Mouse (Mus musculus): ENCODE measurements around the gene Poc5. TPM values are rescaled to one million over a fixed set of nuclear protein-coding genes. Genes with fewer than 3 reads are reported as not detected.
A peak's percentile ranks its signal among the peaks of the same experiment; 100 is the strongest.

The Poc5 gene
- polyA plus RNA-seq, 1 experiment from 2014 or later, result 28.1 TPM

DNA sequence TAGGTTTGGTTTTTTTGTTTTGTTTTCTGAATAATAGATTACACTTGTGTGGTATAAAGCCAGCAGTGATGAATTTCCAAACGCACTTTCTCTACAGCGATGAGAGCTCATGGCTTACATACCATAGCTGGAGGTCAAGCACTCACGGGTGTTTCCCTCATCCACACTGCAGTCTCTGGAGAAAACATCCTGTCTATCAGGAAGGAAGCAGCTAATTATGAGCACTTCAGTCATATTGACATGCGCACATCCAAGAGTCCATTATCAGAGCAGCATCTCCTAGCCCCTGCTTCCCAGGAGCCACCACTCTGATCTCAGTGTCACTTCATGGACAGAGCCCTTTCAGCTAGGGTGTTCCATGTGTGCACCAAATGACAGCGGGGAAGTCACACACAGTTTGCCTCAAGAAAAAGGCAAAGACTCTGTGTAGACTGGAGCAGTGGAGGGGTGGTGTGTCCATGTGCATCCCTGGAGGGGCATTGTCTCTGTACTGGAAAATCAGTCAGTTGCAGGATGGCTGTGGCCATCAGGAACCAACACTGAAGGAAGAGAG lies 29.2 kb downstream of the Poc5 start:
- ATAC-seq (replicated peaks; ENCODE audit: insufficient number of reproducible peaks, low FRiP score, low TSS enrichment, low read depth) (no peak), DNase-seq (ENCODE audit: low spot score) (no peak)
- WGBS, result 77% methylated on average over 5 of the region's 5 CpGs
- H3K27ac ChIP-seq (replicated peaks; ENCODE audit: low read depth, low read length), result no peak overlapping the region
- H3K36me3 ChIP-seq (replicated peaks; ENCODE audit: control insufficient read depth, insufficient read depth, low read depth, low read length), result no peaks in the 10 kb centered on the region; the same call in 1 of the 2 replicates
- H3K4me3 ChIP-seq (ENCODE audit: low read depth, low read length), result no peak overlapping the region
- no peaks in the 10 kb centered on the region for H3K4me1 ChIP-seq (ENCODE audit: control insufficient read depth, insufficient read depth, low read length)
- no peak overlapping the region for H3K9ac ChIP-seq (replicated peaks; ENCODE audit: low read length)
- no peaks in the 10 kb centered on the region for H3K9me3 ChIP-seq (replicated peaks; ENCODE audit: control insufficient read depth, low read length)
- H3K4me2 ChIP-seq (ENCODE audit: low read depth, low read length), result no peak overlapping the region
- no peaks in the 10 kb centered on the region for H3K27me3 ChIP-seq (ENCODE audit: control insufficient read depth, insufficient read depth, low read length)

DNA sequence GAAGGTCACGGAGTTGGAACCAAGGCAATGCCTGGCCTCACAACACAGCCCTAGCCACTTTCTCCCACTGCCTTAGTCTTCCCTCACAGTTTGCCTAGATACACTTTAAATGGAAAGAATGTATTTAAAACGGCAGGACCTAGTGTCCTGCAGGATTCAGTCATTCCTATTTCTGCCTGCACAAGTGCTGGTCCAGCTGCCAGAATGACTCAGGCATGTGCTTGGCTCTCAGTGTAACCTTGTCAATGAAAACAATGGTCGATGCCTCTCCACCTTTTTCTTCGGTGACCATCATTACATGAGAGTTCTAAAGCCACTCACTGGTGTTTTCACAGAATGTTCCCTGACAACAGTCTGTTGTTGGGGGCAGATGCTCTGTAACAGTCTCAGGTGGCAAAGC lies 30.4 kb downstream of the Poc5 start:
- no peaks in the 10 kb centered on the region; the same call in 1 of the 2 replicates for H3K36me3 ChIP-seq (replicated peaks; ENCODE audit: control insufficient read depth, insufficient read depth, low read depth, low read length)
- DNase-seq (ENCODE audit: low spot score) (no peak), ATAC-seq (replicated peaks; ENCODE audit: insufficient number of reproducible peaks, low FRiP score, low TSS enrichment, low read depth) (no peak)
- no peaks in the 10 kb centered on the region for H3K9me3 ChIP-seq (replicated peaks; ENCODE audit: control insufficient read depth, low read length)
- H3K27ac ChIP-seq (replicated peaks; ENCODE audit: low read depth, low read length), result no peak overlapping the region
- H3K4me3 ChIP-seq (ENCODE audit: low read depth, low read length), result no peak overlapping the region
- no peaks in the 10 kb centered on the region for H3K4me1 ChIP-seq (ENCODE audit: control insufficient read depth, insufficient read depth, low read length)
- no peaks in the 10 kb centered on the region for H3K27me3 ChIP-seq (ENCODE audit: control insufficient read depth, insufficient read depth, low read length)
- no peak overlapping the region for H3K9ac ChIP-seq (replicated peaks; ENCODE audit: low read length)
- 92% methylated on average over 4 of the region's 4 CpGs for WGBS
- no peak overlapping the region for H3K4me2 ChIP-seq (ENCODE audit: low read depth, low read length)

DNA sequence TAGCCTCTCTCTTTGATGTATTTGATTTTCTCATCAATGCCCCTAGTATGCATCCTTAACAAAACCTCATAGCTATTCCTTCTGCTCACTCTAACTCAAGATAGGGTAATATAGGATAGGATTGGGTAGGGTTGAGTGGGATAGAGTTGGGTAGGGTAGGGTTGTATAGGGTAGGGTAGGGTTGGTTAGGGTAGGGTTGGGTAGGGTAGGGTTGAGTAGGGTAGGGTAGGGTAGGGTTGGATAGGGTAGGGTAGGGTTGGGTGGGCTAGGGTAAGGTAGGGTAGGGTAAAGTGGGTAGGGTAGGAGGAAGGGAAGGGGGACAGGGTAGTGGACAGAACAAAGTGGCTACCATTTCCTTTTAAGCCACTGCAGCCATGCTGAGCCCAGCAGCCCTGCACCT lies 33.1 kb downstream of the Poc5 start:
- no peaks in the 10 kb centered on the region for H3K4me1 ChIP-seq (ENCODE audit: control insufficient read depth, insufficient read depth, low read length)
- no peaks in the 10 kb centered on the region for H3K9me3 ChIP-seq (replicated peaks; ENCODE audit: control insufficient read depth, low read length)
- no peak overlapping the region for H3K4me3 ChIP-seq (ENCODE audit: low read depth, low read length)
- DNase-seq (ENCODE audit: low spot score) (no peak), ATAC-seq (replicated peaks; ENCODE audit: insufficient number of reproducible peaks, low FRiP score, low TSS enrichment, low read depth) (peak; percentile 59; the same call in 1 of the 2 replicates)
- no peaks in the 10 kb centered on the region for H3K27me3 ChIP-seq (ENCODE audit: control insufficient read depth, insufficient read depth, low read length)
- no peak overlapping the region for H3K4me2 ChIP-seq (ENCODE audit: low read depth, low read length)
- no peak overlapping the region for H3K27ac ChIP-seq (replicated peaks; ENCODE audit: low read depth, low read length)
- H3K9ac ChIP-seq (replicated peaks; ENCODE audit: low read length), result no peak overlapping the region
- no peaks in the 10 kb centered on the region; the same call in 1 of the 2 replicates for H3K36me3 ChIP-seq (replicated peaks; ENCODE audit: control insufficient read depth, insufficient read depth, low read depth, low read length)

DNA sequence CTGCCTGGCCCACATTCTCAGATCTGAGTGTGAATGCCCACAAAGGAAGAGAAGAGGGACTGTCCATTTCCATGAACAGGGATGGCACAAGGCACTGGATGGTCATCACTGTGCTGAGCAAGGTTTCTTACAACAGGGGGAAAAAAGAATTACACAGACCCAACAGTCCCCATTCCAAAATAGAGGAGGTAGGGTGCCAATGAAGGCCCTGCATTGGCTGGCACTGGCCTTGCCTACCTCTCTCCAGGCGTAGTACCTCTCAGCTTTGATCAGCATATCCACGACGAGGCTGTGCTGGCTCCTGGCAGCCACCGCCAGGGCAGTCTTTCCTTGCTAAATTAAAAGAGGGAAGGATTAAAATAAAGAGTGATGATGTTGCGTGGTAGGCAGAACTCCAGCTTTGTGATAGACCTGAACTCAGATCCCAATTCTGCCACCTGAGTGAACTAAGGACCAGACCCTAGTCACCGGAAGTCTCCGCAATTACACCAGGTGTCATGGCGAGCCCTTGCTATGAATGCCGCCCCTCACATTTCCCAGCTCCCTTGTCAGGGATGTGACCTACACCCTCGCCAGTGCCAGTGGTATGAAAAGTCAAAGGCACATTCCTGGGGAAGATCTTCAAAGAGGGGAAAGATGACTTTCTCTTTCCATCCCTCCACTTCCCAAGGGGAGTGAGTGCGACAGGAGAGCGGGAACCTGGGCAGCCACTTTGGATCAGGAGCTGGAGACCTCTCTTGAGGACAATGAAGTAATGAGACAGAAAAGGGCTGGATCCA lies 36.6 kb downstream of the Poc5 start:
- Histone ChIP-seq H3K4me2 (ENCODE audit: low read depth, low read length) (no peak overlapping the region), H3K9ac (replicated peaks; ENCODE audit: low read length) (no peak overlapping the region), H3K27me3 (ENCODE audit: control insufficient read depth, insufficient read depth, low read length) (no peaks in the 10 kb centered on the region), H3K36me3 (replicated peaks; ENCODE audit: control insufficient read depth, insufficient read depth, low read depth, low read length) (no peaks in the 10 kb centered on the region), H3K4me1 (ENCODE audit: control insufficient read depth, insufficient read depth, low read length) (no peaks in the 10 kb centered on the region), H3K27ac (replicated peaks; ENCODE audit: low read depth, low read length) (no peak overlapping the region), H3K4me3 (ENCODE audit: low read depth, low read length) (no peak overlapping the region), H3K9me3 (replicated peaks; ENCODE audit: control insufficient read depth, low read length) (no peaks in the 10 kb centered on the region)
- DNase-seq (ENCODE audit: low spot score), result no peak
- ATAC-seq (replicated peaks; ENCODE audit: insufficient number of reproducible peaks, low FRiP score, low TSS enrichment, low read depth), result no peak
- WGBS, result 89% methylated on average over 12 of the region's 12 CpGs

DNA sequence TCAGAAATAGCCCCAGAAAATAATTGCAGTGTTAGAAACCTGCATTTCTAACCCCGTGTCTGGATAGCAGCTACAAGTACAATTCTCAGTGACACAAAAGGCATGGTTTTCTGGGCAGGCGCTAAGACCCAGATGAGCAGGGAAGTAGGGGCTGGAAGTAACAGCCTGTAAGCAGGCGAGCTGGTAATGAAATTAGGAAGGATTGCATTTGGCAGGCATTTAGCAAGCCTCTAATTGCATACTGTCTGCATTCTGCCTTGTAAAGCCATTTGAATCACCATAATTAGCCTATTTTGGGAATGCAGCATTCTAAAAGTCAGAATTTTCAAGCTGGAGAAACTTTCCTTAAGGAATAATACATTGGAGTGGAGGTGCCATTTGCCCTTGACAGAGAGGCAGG lies 38.0 kb downstream of the Poc5 start:
- Histone ChIP-seq H3K9me3 (replicated peaks; ENCODE audit: control insufficient read depth, low read length) (no peaks in the 10 kb centered on the region), H3K4me2 (ENCODE audit: low read depth, low read length) (no peak overlapping the region), H3K27me3 (ENCODE audit: control insufficient read depth, insufficient read depth, low read length) (no peaks in the 10 kb centered on the region), H3K4me1 (ENCODE audit: control insufficient read depth, insufficient read depth, low read length) (no peaks in the 10 kb centered on the region), H3K4me3 (ENCODE audit: low read depth, low read length) (no peak overlapping the region), H3K9ac (replicated peaks; ENCODE audit: low read length) (no peak overlapping the region), H3K27ac (replicated peaks; ENCODE audit: low read depth, low read length) (no peak overlapping the region), H3K36me3 (replicated peaks; ENCODE audit: control insufficient read depth, insufficient read depth, low read depth, low read length) (no peaks in the 10 kb centered on the region)
- 58% methylated on average over 3 of the region's 3 CpGs for WGBS
- ATAC-seq (replicated peaks; ENCODE audit: insufficient number of reproducible peaks, low FRiP score, low TSS enrichment, low read depth) (no peak), DNase-seq (ENCODE audit: low spot score) (no peak)

DNA sequence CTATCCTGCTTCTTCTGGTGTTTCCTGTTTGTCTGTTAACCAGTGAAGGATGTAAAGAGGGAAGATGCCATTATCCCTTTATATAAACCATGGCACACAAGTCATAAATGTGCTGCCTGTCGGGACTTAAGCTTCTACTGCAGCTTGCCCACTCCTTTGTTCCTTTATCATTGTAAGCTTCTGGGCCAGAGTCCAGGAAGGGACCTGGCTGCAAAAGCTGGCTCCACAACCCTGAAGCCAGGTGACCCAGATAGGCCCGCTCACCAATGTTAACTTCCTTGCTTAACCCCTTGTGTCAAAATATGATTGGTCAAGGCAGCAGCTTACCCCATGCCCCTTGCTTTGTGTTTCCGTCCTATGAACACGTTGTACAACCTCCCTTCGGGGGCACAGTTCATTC lies 40.4 kb downstream of the Poc5 start:
- no peak for DNase-seq (ENCODE audit: low spot score)
- 79% methylated on average over 5 of the region's 5 CpGs for WGBS

DNA sequence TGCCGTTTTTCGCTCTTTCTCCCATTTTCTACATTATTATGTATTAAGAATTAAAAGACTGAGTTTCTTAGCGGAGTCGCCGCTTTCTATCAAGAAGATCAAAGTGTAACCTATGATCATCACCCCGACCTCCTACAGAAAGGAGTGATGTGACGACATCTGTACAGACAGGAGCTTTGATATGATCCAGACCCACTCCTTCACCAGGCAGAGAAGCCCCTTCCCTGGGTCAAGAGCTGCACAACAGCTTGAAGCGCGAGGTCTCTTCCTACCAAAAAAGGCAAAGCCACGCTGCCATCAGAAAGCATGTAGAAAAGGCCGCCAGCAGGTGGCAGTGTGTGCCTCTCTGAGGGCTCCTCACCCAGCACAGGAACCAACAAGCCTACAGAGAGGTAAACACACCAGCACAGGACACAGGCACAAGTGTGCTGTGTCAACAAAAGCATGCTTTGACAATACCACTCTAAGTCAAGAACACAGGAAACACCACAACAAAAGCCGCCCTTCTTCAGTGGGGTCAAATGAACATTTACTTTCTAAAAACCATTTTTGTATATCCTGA lies 43.6 kb downstream of the Poc5 start:
- H3K9me3 ChIP-seq (replicated peaks; ENCODE audit: control insufficient read depth, low read length), result no peaks in the 10 kb centered on the region

More for the DNA sequence above, 40.4 kb downstream of the Poc5 start:
- H3K9ac ChIP-seq (replicated peaks; ENCODE audit: low read length), result no peak overlapping the region
- H3K9me3 ChIP-seq (replicated peaks; ENCODE audit: control insufficient read depth, low read length), result no peaks in the 10 kb centered on the region
- H3K27me3 ChIP-seq (ENCODE audit: control insufficient read depth, insufficient read depth, low read length), result no peaks in the 10 kb centered on the region
- no peaks in the 10 kb centered on the region for H3K4me1 ChIP-seq (ENCODE audit: control insufficient read depth, insufficient read depth, low read length)
- H3K36me3 ChIP-seq (replicated peaks; ENCODE audit: control insufficient read depth, insufficient read depth, low read depth, low read length), result no peaks in the 10 kb centered on the region
- H3K4me2 ChIP-seq (ENCODE audit: low read depth, low read length), result no peak overlapping the region
- H3K27ac ChIP-seq (replicated peaks; ENCODE audit: low read depth, low read length), result no peak overlapping the region
- no peak overlapping the region for H3K4me3 ChIP-seq (ENCODE audit: low read depth, low read length)
- no peak for ATAC-seq (replicated peaks; ENCODE audit: insufficient number of reproducible peaks, low FRiP score, low TSS enrichment, low read depth)

DNA sequence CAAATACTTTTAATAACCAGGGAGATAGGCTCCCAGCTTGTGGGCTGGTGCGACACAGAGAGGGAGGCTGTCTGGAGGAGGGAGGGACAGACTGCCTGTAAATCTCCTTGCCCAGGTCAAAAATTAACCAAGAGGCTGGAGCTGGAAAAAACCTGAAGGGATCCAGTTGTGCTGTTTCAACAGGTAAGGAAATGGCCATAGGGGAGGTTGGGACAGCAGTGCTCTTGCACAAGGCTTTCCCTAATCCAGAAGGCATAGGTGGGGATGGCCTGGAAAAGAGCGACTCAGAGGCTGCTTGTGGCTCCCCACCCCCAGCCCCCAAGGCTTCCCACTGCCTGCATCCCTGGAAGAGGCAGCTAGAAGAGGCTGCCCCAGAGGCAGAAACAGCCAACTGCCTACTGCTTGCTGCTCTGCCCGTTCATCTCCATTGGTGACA lies 44.3 kb downstream of the Poc5 start:
- H3K9ac ChIP-seq (replicated peaks; ENCODE audit: low read length), result no peak overlapping the region
- ATAC-seq (replicated peaks; ENCODE audit: insufficient number of reproducible peaks, low FRiP score, low TSS enrichment, low read depth), result no peak

More for the DNA sequence above, 43.6 kb downstream of the Poc5 start:
- H3K9ac ChIP-seq (replicated peaks; ENCODE audit: low read length), result no peak overlapping the region
- H3K27me3 ChIP-seq (ENCODE audit: control insufficient read depth, insufficient read depth, low read length), result no peaks in the 10 kb centered on the region
- DNase-seq (ENCODE audit: low spot score) (peak; percentile 94), ATAC-seq (replicated peaks; ENCODE audit: insufficient number of reproducible peaks, low FRiP score, low TSS enrichment, low read depth) (peak; percentile 61; the same call in 1 of the 2 replicates)
- no peaks in the 10 kb centered on the region; the same call in 1 of the 2 replicates for H3K4me1 ChIP-seq (ENCODE audit: control insufficient read depth, insufficient read depth, low read length)
- no peak overlapping the region for H3K27ac ChIP-seq (replicated peaks; ENCODE audit: low read depth, low read length)
- H3K4me2 ChIP-seq (ENCODE audit: low read depth, low read length), result no peak overlapping the region
- no peak overlapping the region for H3K4me3 ChIP-seq (ENCODE audit: low read depth, low read length)
- no peaks in the 10 kb centered on the region for H3K36me3 ChIP-seq (replicated peaks; ENCODE audit: control insufficient read depth, insufficient read depth, low read depth, low read length)
- 36% methylated on average over 12 of the region's 12 CpGs for WGBS

More for the DNA sequence above, 44.3 kb downstream of the Poc5 start:
- no peak for DNase-seq (ENCODE audit: low spot score)
- H3K4me1 ChIP-seq (ENCODE audit: control insufficient read depth, insufficient read depth, low read length), result no peaks in the 10 kb centered on the region; the same call in 1 of the 2 replicates
- WGBS, result 52% methylated on average over 3 of the region's 3 CpGs
- no peaks in the 10 kb centered on the region for H3K27me3 ChIP-seq (ENCODE audit: control insufficient read depth, insufficient read depth, low read length)
- H3K4me2 ChIP-seq (ENCODE audit: low read depth, low read length), result no peak overlapping the region
- no peaks in the 10 kb centered on the region for H3K36me3 ChIP-seq (replicated peaks; ENCODE audit: control insufficient read depth, insufficient read depth, low read depth, low read length)
- H3K4me3 ChIP-seq (ENCODE audit: low read depth, low read length), result no peak overlapping the region
- H3K27ac ChIP-seq (replicated peaks; ENCODE audit: low read depth, low read length), result no peak overlapping the region
- no peaks in the 10 kb centered on the region for H3K9me3 ChIP-seq (replicated peaks; ENCODE audit: control insufficient read depth, low read length)

Measured in embryonic facial prominence, embryonic 11.5 days (tissue).